Mouse (Mus musculus): ENCODE measurements around the gene Zkscan16. TPM values are rescaled to one million over a fixed set of nuclear protein-coding genes. Genes with fewer than 3 reads are reported as not detected.

Gene Zkscan16
- polyA plus RNA-seq, 1 experiment from 2014 or later: not detected

- peak overlapping the region; percentile 22; the same call in 1 of the 2 replicates for H3K4me2 ChIP-seq (ENCODE audit: low read depth, low read length)
- WGBS: 23% methylated on average over 15 of the region's 15 CpGs
- 0 out of 2 replicates have a peak, but pooled peaks have one; percentile 52 for ATAC-seq (replicated peaks; ENCODE audit: extremely low read depth, insufficient read depth, low FRiP score)
Measured at GRCm38 (mm10) chr4:58934746-58935476, 8.5 kb upstream of the Zkscan16 start.

GRCm38 (mm10) chr4:58935846-58936245 is 7.6 kb upstream of the Zkscan16 start:
- Histone ChIP-seq H3K36me3 (ENCODE audit: control insufficient read depth, insufficient read depth) (no peaks in the 10 kb centered on the region), H3K9me3 (replicated peaks; ENCODE audit: control insufficient read depth, low read length) (0 out of 2 replicates have a peak, but pooled peaks cover 2% of the 10 kb centered on the region), H3K4me1 (ENCODE audit: control insufficient read depth, insufficient read depth, low read length) (peaks cover 4% of the 10 kb centered on the region; the same call in 1 of the 2 replicates), H3K9ac (ENCODE audit: low read length) (no peak overlapping the region), H3K4me3 (ENCODE audit: low read length) (no peak overlapping the region), H3K27me3 (ENCODE audit: control insufficient read depth, insufficient read depth, low read length) (no peaks in the 10 kb centered on the region), H3K4me2 (ENCODE audit: low read depth, low read length) (no peak overlapping the region), H3K27ac (ENCODE audit: low read length) (no peak overlapping the region)
- ATAC-seq (replicated peaks; ENCODE audit: extremely low read depth, insufficient read depth, low FRiP score): no peak
- WGBS: 56% methylated on average over 3 of the region's 3 CpGs

More at GRCm38 (mm10) chr4:58934746-58935476, 8.5 kb upstream of the Zkscan16 start:
- Histone ChIP-seq H3K4me1 (ENCODE audit: control insufficient read depth, insufficient read depth, low read length) (peaks cover 4% of the 10 kb centered on the region; the same call in 1 of the 2 replicates), H3K9me3 (replicated peaks; ENCODE audit: control insufficient read depth, low read length) (0 out of 2 replicates have a peak, but pooled peaks cover 2% of the 10 kb centered on the region), H3K36me3 (ENCODE audit: control insufficient read depth, insufficient read depth) (no peaks in the 10 kb centered on the region), H3K27ac (ENCODE audit: low read length) (no peak overlapping the region), H3K4me3 (ENCODE audit: low read length) (no peak overlapping the region), H3K27me3 (ENCODE audit: control insufficient read depth, insufficient read depth, low read length) (no peaks in the 10 kb centered on the region), H3K9ac (ENCODE audit: low read length) (no peak overlapping the region)

DNA sequence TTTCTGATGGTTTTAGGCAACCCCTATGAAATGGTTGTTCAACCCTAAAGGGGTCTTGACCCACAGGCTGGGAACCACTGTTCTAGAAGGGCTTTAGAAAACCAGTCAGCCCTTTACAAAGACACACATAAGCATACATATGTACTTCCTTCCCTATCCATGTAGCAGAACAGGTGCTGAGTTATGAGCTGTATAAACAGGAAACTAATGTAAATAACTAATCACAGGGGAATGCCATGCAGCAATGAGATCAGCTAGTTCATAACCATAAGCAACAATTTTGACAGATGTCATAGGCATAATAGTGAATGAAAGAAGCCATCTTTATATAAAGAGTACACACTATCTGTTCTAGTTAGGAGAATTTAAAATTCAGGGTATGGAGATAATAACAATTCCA is 1.8 kb upstream of the Zkscan16 start:
- Histone ChIP-seq H3K27ac (ENCODE audit: low read length) (no peak overlapping the region), H3K27me3 (ENCODE audit: control insufficient read depth, insufficient read depth, low read length) (peaks cover 17% of the 10 kb centered on the region), H3K9me3 (replicated peaks; ENCODE audit: control insufficient read depth, low read length) (no peaks in the 10 kb centered on the region), H3K4me2 (ENCODE audit: low read depth, low read length) (no peak overlapping the region), H3K36me3 (ENCODE audit: control insufficient read depth, insufficient read depth) (no peaks in the 10 kb centered on the region), H3K4me1 (ENCODE audit: control insufficient read depth, insufficient read depth, low read length) (peaks cover 8% of the 10 kb centered on the region), H3K9ac (ENCODE audit: low read length) (no peak overlapping the region), H3K4me3 (ENCODE audit: low read length) (no peak overlapping the region)
- no peak for ATAC-seq (replicated peaks; ENCODE audit: extremely low read depth, insufficient read depth, low FRiP score)

DNA sequence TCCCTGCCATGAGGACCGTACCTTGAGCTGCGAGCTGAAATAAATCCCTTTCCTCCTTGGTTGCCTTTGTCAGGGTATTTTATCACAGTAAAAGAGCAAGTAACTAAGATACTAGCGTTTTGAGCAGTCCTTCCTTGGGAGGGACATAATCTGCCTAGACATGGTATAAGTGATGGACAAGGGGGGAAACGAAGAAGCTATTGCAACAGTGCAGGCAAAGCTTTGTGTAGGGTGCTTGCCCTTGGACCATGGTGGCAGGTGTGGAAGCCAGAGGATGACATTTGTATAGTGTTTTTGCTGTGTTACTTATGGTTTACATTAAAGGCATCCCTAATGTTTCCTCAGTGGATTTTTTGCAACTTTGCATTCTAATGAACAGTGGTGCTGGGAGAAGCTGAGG is 486 bp upstream of the Zkscan16 start:
- Histone ChIP-seq H3K4me1 (ENCODE audit: control insufficient read depth, insufficient read depth, low read length) (peaks cover 8% of the 10 kb centered on the region), H3K4me3 (ENCODE audit: low read length) (peak overlapping the region; percentile 72), H3K27ac (ENCODE audit: low read length) (no peak overlapping the region), H3K27me3 (ENCODE audit: control insufficient read depth, insufficient read depth, low read length) (peaks cover 17% of the 10 kb centered on the region), H3K9ac (ENCODE audit: low read length) (peak overlapping the region; percentile 61), H3K36me3 (ENCODE audit: control insufficient read depth, insufficient read depth) (no peaks in the 10 kb centered on the region), H3K4me2 (ENCODE audit: low read depth, low read length) (peak overlapping the region; percentile 96), H3K9me3 (replicated peaks; ENCODE audit: control insufficient read depth, low read length) (no peaks in the 10 kb centered on the region)
- ATAC-seq (replicated peaks; ENCODE audit: extremely low read depth, insufficient read depth, low FRiP score): no peak
- 77% methylated on average over 4 of the region's 4 CpGs for WGBS

DNA sequence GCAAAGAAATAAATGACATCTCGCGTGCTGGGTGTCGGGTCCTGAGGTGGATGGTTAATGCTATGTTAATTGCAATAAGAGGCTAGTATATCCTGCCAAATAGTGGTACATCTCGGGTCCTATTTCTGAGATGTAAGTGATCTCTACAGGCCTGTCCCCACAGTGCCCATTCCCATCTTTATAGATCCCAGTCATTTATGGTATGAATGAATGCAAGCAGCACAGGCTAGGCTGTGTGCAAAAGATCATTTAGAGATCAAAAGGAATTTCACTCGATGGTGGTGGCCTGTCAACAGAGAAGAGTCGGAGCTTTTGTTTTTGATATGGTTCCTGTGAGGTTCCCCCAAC is 752 bp downstream of the Zkscan16 start:
- Histone ChIP-seq H3K9me3 (replicated peaks; ENCODE audit: control insufficient read depth, low read length) (no peaks in the 10 kb centered on the region), H3K4me2 (ENCODE audit: low read depth, low read length) (peak overlapping the region; percentile 96), H3K4me1 (ENCODE audit: control insufficient read depth, insufficient read depth, low read length) (peaks cover 8% of the 10 kb centered on the region), H3K4me3 (ENCODE audit: low read length) (peak overlapping the region; percentile 72), H3K27ac (ENCODE audit: low read length) (no peak overlapping the region), H3K36me3 (ENCODE audit: control insufficient read depth, insufficient read depth) (no peaks in the 10 kb centered on the region), H3K9ac (ENCODE audit: low read length) (no peak overlapping the region; the same call in 1 of the 2 replicates), H3K27me3 (ENCODE audit: control insufficient read depth, insufficient read depth, low read length) (peaks cover 17% of the 10 kb centered on the region)
- ATAC-seq (replicated peaks; ENCODE audit: extremely low read depth, insufficient read depth, low FRiP score): no peak
- 20% methylated on average over 6 of the region's 6 CpGs for WGBS

GRCm38 (mm10) chr4:58944695-58945094 is 1.3 kb downstream of the Zkscan16 start:
- peaks cover 17% of the 10 kb centered on the region for H3K27me3 ChIP-seq (ENCODE audit: control insufficient read depth, insufficient read depth, low read length)
- no peak overlapping the region for H3K27ac ChIP-seq (ENCODE audit: low read length)
- no peak overlapping the region for H3K9ac ChIP-seq (ENCODE audit: low read length)
- no peaks in the 10 kb centered on the region for H3K36me3 ChIP-seq (ENCODE audit: control insufficient read depth, insufficient read depth)
- WGBS: 62% methylated on average over 5 of the region's 5 CpGs
- H3K4me1 ChIP-seq (ENCODE audit: control insufficient read depth, insufficient read depth, low read length): peaks cover 8% of the 10 kb centered on the region
- no peaks in the 10 kb centered on the region for H3K9me3 ChIP-seq (replicated peaks; ENCODE audit: control insufficient read depth, low read length)
- ATAC-seq (replicated peaks; ENCODE audit: extremely low read depth, insufficient read depth, low FRiP score): no peak
- no peak overlapping the region for H3K4me3 ChIP-seq (ENCODE audit: low read length)
- no peak overlapping the region for H3K4me2 ChIP-seq (ENCODE audit: low read depth, low read length)

- ATAC-seq (replicated peaks; ENCODE audit: extremely low read depth, insufficient read depth, low FRiP score): no peak
- peaks cover 17% of the 10 kb centered on the region for H3K27me3 ChIP-seq (ENCODE audit: control insufficient read depth, insufficient read depth, low read length)
- no peak overlapping the region for H3K4me3 ChIP-seq (ENCODE audit: low read length)
- WGBS: 72% methylated on average over 4 of the region's 4 CpGs
- H3K36me3 ChIP-seq (ENCODE audit: control insufficient read depth, insufficient read depth): no peaks in the 10 kb centered on the region
- no peaks in the 10 kb centered on the region for H3K9me3 ChIP-seq (replicated peaks; ENCODE audit: control insufficient read depth, low read length)
- H3K27ac ChIP-seq (ENCODE audit: low read length): no peak overlapping the region
- H3K4me2 ChIP-seq (ENCODE audit: low read depth, low read length): no peak overlapping the region
- H3K9ac ChIP-seq (ENCODE audit: low read length): no peak overlapping the region
- H3K4me1 ChIP-seq (ENCODE audit: control insufficient read depth, insufficient read depth, low read length): peaks cover 5% of the 10 kb centered on the region
Measured at GRCm38 (mm10) chr4:58948391-58948790, 5.0 kb downstream of the Zkscan16 start.

DNA sequence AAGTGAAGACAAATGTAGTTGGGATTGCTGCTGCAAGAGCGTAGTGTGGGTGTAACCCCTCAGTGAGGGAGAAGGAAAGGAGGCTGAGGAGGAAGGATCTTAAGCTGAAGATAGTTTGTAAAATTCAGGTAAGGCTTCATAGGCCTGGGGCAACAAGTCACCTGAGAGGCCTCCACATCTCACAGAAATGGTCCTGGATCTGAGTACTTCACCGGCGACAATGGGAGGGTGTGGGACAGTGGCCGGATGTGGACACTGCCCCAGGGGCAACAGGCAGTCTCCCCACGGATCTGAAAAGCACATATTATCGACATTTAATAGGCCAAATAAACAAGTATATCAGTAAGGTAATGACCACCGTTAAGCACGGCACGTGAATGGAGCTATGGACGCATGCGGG is 9.2 kb downstream of the Zkscan16 start:
- Histone ChIP-seq H3K4me1 (ENCODE audit: control insufficient read depth, insufficient read depth, low read length) (no peaks in the 10 kb centered on the region), H3K9me3 (replicated peaks; ENCODE audit: control insufficient read depth, low read length) (peaks cover 4% of the 10 kb centered on the region; the same call in 1 of the 2 replicates), H3K27ac (ENCODE audit: low read length) (no peak overlapping the region), H3K4me3 (ENCODE audit: low read length) (no peak overlapping the region), H3K36me3 (ENCODE audit: control insufficient read depth, insufficient read depth) (no peaks in the 10 kb centered on the region), H3K27me3 (ENCODE audit: control insufficient read depth, insufficient read depth, low read length) (no peaks in the 10 kb centered on the region), H3K9ac (ENCODE audit: low read length) (no peak overlapping the region), H3K4me2 (ENCODE audit: low read depth, low read length) (no peak overlapping the region)
- no peak for ATAC-seq (replicated peaks; ENCODE audit: extremely low read depth, insufficient read depth, low FRiP score)
- 89% methylated on average over 11 of the region's 11 CpGs for WGBS

- no peak for ATAC-seq (replicated peaks; ENCODE audit: extremely low read depth, insufficient read depth, low FRiP score)
- Histone ChIP-seq H3K4me3 (ENCODE audit: low read length) (no peak overlapping the region), H3K9ac (ENCODE audit: low read length) (no peak overlapping the region), H3K27me3 (ENCODE audit: control insufficient read depth, insufficient read depth, low read length) (no peaks in the 10 kb centered on the region), H3K4me1 (ENCODE audit: control insufficient read depth, insufficient read depth, low read length) (no peaks in the 10 kb centered on the region), H3K36me3 (ENCODE audit: control insufficient read depth, insufficient read depth) (no peaks in the 10 kb centered on the region), H3K27ac (ENCODE audit: low read length) (no peak overlapping the region), H3K9me3 (replicated peaks; ENCODE audit: control insufficient read depth, low read length) (peaks cover 4% of the 10 kb centered on the region; the same call in 1 of the 2 replicates), H3K4me2 (ENCODE audit: low read depth, low read length) (no peak overlapping the region)
- WGBS: 80% methylated on average over 15 of the region's 15 CpGs
Measured at GRCm38 (mm10) chr4:58961719-58962118, 18.3 kb downstream of the Zkscan16 start.
